Mouse (Mus musculus) hindbrain, embryonic 16.5 days (tissue): ENCODE results near the gene Tmc6. TPM values are rescaled to one million over a fixed set of nuclear protein-coding genes. Genes with fewer than 3 reads are reported as not detected.

Experiments used
- ATAC-seq: fragments of 200-750 bp; cut with Nextera tagmentation; 2 replicates; pipeline ENCODE4 v1.8.0; 2017; ENCODE audit warnings: moderate TSS enrichment, moderate library complexity
- H3K27ac ChIP-seq: fragments of 300-500 bp; sonication (generic); 2 replicates; pipeline ENCODE4 v1.5.1; 2014; ENCODE audit warnings: low read depth, mild to moderate bottlenecking, control low read depth, low read length, moderate library complexity
- H3K27me3 ChIP-seq: fragments of 300-500 bp; sonication (generic); replicated peaks from 2 replicates; pipeline ENCODE4 v1.6.1; 2014; ENCODE audit warnings: low read length; ENCODE audit not compliant: control insufficient read depth, insufficient read depth
- H3K36me3 ChIP-seq: fragments of 300-500 bp; sonication (generic); 2 replicates; pipeline ENCODE4 v1.6.1; 2014; ENCODE audit warnings: mild to moderate bottlenecking, low read length, moderate library complexity, mixed read lengths; ENCODE audit not compliant: control insufficient read depth, insufficient read depth
- H3K4me1 ChIP-seq: fragments of 300-500 bp; sonication (generic); 2 replicates; pipeline ENCODE4 v1.6.1; 2014; ENCODE audit warnings: low read depth, low read length; ENCODE audit not compliant: control insufficient read depth, insufficient read depth
- H3K4me2 ChIP-seq: fragments of 300-500 bp; sonication (generic); 2 replicates; pipeline ENCODE4 v1.6.1; 2014; ENCODE audit warnings: mild to moderate bottlenecking, low read length, control low read depth, moderate library complexity
- H3K4me3 ChIP-seq: fragments of 300-500 bp; sonication (generic); 2 replicates; pipeline ENCODE4 v1.5.1; 2014; ENCODE audit warnings: mild to moderate bottlenecking, low read length, control low read depth, moderate library complexity
- H3K9ac ChIP-seq: fragments of 300-500 bp; sonication (generic); 2 replicates; pipeline ENCODE4 v1.6.1; 2014; ENCODE audit warnings: low read depth, mild to moderate bottlenecking, control low read depth, low read length, moderate library complexity
- H3K9me3 ChIP-seq: fragments of 300-500 bp; sonication (generic); 2 replicates; pipeline ENCODE4 v1.6.1; 2014; ENCODE audit warnings: mild to moderate bottlenecking, low read length, moderate library complexity; ENCODE audit not compliant: control insufficient read depth
- WGBS: fragments of 180-500 bp; shearing (Covaris S2); extraction: QIAGEN DNeasy Blood & Tissue Kit; methylation state at CpG from one replicate; pipeline ENCODE4 v1.1.7; 2014; 5-methylcytosine and 5-hydroxymethylcytosine counted together
- polyA plus RNA-seq: library from polyadenylated mRNA; unstranded; fragments of >200 nt; fragmentation: Nextera tagmentation; extraction: Ambion mirVana; gene quantifications from 2 replicates; pipeline ENCODE4 v1.2.1, GENCODE M21; 2015

Tmc6 gene
- polyA plus RNA-seq, 1 experiment from 2014 or later, result 6.4 TPM

DNA sequence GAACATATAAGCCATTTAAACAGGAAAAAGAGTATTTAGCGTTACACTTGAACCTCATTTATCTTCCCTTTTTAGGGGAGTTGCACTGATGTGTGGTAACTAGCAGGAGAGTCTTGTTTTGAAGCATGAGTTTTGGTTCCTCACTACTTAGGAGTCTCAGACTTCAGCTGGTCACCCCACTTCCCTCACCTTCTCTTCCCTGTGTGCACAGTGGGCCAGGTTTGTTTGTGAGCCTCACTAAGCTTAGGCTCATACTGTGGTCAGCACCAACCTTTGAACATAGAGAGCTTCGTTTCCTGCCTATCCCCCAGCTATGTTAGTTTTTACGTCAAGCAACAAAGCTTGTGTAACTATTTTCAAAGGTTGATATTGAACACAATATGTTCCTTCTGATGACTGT is 63.2 kb downstream of the Tmc6 start:
- H3K27ac ChIP-seq, result no peak overlapping the region

More for the DNA sequence above, 63.2 kb downstream of the Tmc6 start:
- Histone ChIP-seq H3K36me3 (peaks cover 33% of the 10 kb centered on the region), H3K4me2 (no peak overlapping the region), H3K9me3 (no peaks in the 10 kb centered on the region), H3K27me3 (no peaks in the 10 kb centered on the region), H3K4me1 (no peaks in the 10 kb centered on the region), H3K4me3 (no peak overlapping the region), H3K9ac (no peak overlapping the region)
- no peak for ATAC-seq
- WGBS, result 94% methylated on average over 3 of the region's 3 CpGs

Other genes with a start within 250 kb of the Tmc6 start
- gene Tnrc6c, start 127.9 kb downstream of the Tmc6 start, polyA plus RNA-seq, result 18.9 and 21.4 TPM in 2 replicates
- gene Tmc8, start 122 bp downstream of the Tmc6 start, polyA plus RNA-seq, result 0.76 and 1.0 TPM in 2 replicates
- not detected in 2 replicates for gene 6030468B19Rik, start 15.5 kb upstream of the Tmc6 start, polyA plus RNA-seq
- 1.1 and 1.8 TPM in 2 replicates for gene Gm20708, start 27.5 kb upstream of the Tmc6 start, polyA plus RNA-seq
- gene Syngr2, start 27.5 kb upstream of the Tmc6 start, polyA plus RNA-seq, result 17.4 and 20.9 TPM in 2 replicates
- 7.0 and 8.5 TPM in 2 replicates for gene Afmid, start 43.7 kb upstream of the Tmc6 start, polyA plus RNA-seq
- 19.6 and 21.2 TPM in 2 replicates for gene Tk1, start 43.9 kb upstream of the Tmc6 start, polyA plus RNA-seq
- 37.9 and 42.9 TPM in 2 replicates for gene Birc5, start 67.1 kb upstream of the Tmc6 start, polyA plus RNA-seq
- 0.08 TPM in 1 of 2 replicates, not detected in the other for gene Tmem235, start 78.6 kb upstream of the Tmc6 start, polyA plus RNA-seq
- gene Tha1, start 91.3 kb upstream of the Tmc6 start, polyA plus RNA-seq, result 4.5 and 5.5 TPM in 2 replicates
- gene Socs3, start 187.8 kb upstream of the Tmc6 start, polyA plus RNA-seq, result 7.5 and 8.9 TPM in 2 replicates
- 67.3 and 68.4 TPM in 2 replicates for gene Pgs1, start 204.1 kb upstream of the Tmc6 start, polyA plus RNA-seq